Mouse (Mus musculus) midbrain, embryonic 11.5 days (tissue): Measurements from ENCODE around the gene Dhx8. TPM values are rescaled to one million over a fixed set of nuclear protein-coding genes. Genes with fewer than 3 reads are reported as not detected.

Source experiments
- ATAC-seq: fragments of 200-750 bp; cut with Nextera tagmentation; 2 replicates; pipeline ENCODE4 v1.8.0; 2017; ENCODE audit warnings: moderate TSS enrichment, moderate library complexity; ENCODE audit not compliant: low FRiP score
- DNase-seq: peaks from one replicate; pipeline ENCODE4 v3.0.0; 2015; ENCODE audit warnings: low spot score; ENCODE audit errors: missing footprints
- H3K27ac ChIP-seq: fragments of 300-500 bp; sonication (generic); 2 replicates; pipeline ENCODE4 v1.5.1; 2014; ENCODE audit warnings: low read depth, low read length
- H3K27me3 ChIP-seq: fragments of 300-500 bp; sonication (generic); 2 replicates; pipeline ENCODE4 v1.6.1; 2014; ENCODE audit warnings: mild to moderate bottlenecking, low read length, moderate library complexity, mixed read lengths; ENCODE audit not compliant: control insufficient read depth, insufficient read depth
- H3K36me3 ChIP-seq: fragments of 300-500 bp; sonication (generic); 2 replicates; pipeline ENCODE4 v1.6.1; 2014; ENCODE audit warnings: mild to moderate bottlenecking, low read length, moderate library complexity, mixed read lengths; ENCODE audit not compliant: control insufficient read depth, insufficient read depth
- H3K4me1 ChIP-seq: fragments of 300-500 bp; sonication (generic); 2 replicates; pipeline ENCODE4 v1.6.1; 2014; ENCODE audit warnings: low read length; ENCODE audit not compliant: control insufficient read depth, insufficient read depth
- H3K4me2 ChIP-seq: fragments of 300-500 bp; sonication (generic); 2 replicates; pipeline ENCODE4 v1.6.1; 2014; ENCODE audit warnings: mild to moderate bottlenecking, moderate library complexity
- H3K4me3 ChIP-seq: fragments of 300-500 bp; sonication (generic); 2 replicates; pipeline ENCODE4 v1.5.1; 2014; ENCODE audit warnings: low read depth, low read length
- H3K9ac ChIP-seq: fragments of 300-500 bp; sonication (generic); 2 replicates; pipeline ENCODE4 v1.6.1; 2014; ENCODE audit warnings: low read length
- H3K9me3 ChIP-seq: fragments of 300-500 bp; sonication (generic); 2 replicates; pipeline ENCODE4 v1.6.1; 2016; ENCODE audit warnings: low read length; ENCODE audit not compliant: control insufficient read depth
- WGBS: fragments of 180-500 bp; shearing (Covaris S2); extraction: QIAGEN DNeasy Blood & Tissue Kit; methylation state at CpG from one replicate; pipeline ENCODE4 v1.1.7; 2014; 5-methylcytosine and 5-hydroxymethylcytosine counted together
- polyA plus RNA-seq: library from polyadenylated mRNA; unstranded; fragments of >200 nt; fragmentation: Nextera tagmentation; extraction: Ambion mirVana; gene quantifications from 2 replicates; pipeline ENCODE4 v1.2.1, GENCODE M21; 2014

Gene Dhx8
- polyA plus RNA-seq, 1 experiment from 2014 or later: 39.2 TPM

DNA sequence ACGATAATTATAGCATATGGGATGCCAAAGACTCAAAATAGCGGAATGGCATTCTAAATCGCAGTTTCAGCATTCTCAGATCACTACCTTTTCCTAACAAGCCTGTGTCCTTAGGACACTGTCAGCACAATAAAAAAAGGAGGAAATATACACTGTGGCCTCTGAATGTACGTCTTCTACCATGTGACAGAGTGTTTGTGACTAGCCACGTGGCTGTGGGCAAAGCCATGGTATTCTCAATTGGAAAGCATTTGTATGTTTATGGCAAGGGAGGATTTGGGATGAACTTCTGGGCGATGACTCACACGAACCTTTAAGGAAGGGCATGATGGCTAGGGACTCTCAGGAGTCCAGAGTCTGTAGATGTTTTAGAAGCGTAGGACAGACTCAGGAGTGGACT, 7.7 kb upstream of the Dhx8 start:
- ATAC-seq: no peak
- WGBS: 87% methylated on average over 8 of the region's 8 CpGs
- peak; percentile 26 for DNase-seq
- H3K27me3 ChIP-seq: no peaks in the 10 kb centered on the region
- no peak overlapping the region for H3K27ac ChIP-seq
- H3K9me3 ChIP-seq: no peaks in the 10 kb centered on the region
- no peak overlapping the region for H3K4me3 ChIP-seq
- H3K36me3 ChIP-seq: no peaks in the 10 kb centered on the region
- H3K9ac ChIP-seq: no peak overlapping the region
- peaks cover 2% of the 10 kb centered on the region; the same call in 1 of the 2 replicates for H3K4me1 ChIP-seq
- no peak overlapping the region for H3K4me2 ChIP-seq

DNA sequence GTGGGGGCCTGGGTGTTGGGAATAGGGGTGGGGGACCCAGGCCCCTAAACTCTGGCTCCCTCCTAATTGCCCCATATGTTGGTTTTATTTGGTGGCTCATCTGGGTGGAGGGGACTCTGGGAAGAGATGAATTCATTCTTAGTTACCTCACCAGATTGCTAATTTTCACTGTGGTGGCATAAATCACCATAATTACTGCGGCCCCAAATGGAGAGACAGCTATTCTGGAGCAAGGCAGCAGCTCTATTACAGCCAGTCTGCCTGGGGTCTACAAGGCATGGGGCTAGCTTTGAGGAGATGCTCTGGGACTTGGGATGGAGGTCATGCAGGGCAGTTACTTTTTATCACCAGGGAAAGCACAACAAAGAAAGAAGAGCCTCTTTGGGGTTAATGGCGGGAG, 6.0 kb upstream of the Dhx8 start:
- Histone ChIP-seq H3K4me3 (no peak overlapping the region), H3K27ac (no peak overlapping the region), H3K9me3 (no peaks in the 10 kb centered on the region), H3K27me3 (no peaks in the 10 kb centered on the region), H3K9ac (no peak overlapping the region), H3K4me2 (no peak overlapping the region), H3K36me3 (no peaks in the 10 kb centered on the region), H3K4me1 (peaks cover 2% of the 10 kb centered on the region; the same call in 1 of the 2 replicates)
- ATAC-seq: no peak
- WGBS: 53% methylated on average over 2 of the region's 2 CpGs
- no peak for DNase-seq

DNA sequence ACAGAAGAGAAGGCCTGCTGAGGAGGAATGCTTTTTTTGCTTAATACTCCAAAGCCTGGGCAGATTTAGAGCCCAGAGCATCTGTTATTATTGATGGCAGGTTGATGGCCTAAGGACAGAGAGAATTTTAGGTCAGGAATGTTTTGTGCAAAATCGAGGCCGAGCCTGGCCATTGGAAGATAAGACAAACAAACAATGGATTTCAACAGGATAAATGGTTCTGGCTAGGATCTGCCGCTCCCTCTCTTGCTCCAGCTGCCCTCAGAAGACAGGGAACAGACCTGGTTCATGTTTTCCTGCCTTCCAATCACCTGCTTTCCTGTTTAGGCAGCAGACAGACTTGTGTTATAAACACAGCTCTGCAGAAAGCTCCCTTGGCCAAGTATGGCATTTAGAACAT, 3.4 kb upstream of the Dhx8 start:
- DNase-seq (no peak), ATAC-seq (no peak)
- Histone ChIP-seq H3K9me3 (no peaks in the 10 kb centered on the region), H3K27me3 (no peaks in the 10 kb centered on the region), H3K4me2 (no peak overlapping the region), H3K9ac (no peak overlapping the region), H3K4me3 (no peak overlapping the region), H3K4me1 (peaks cover 7% of the 10 kb centered on the region), H3K27ac (no peak overlapping the region), H3K36me3 (no peaks in the 10 kb centered on the region)
- WGBS: 73% methylated on average over 3 of the region's 3 CpGs

DNA sequence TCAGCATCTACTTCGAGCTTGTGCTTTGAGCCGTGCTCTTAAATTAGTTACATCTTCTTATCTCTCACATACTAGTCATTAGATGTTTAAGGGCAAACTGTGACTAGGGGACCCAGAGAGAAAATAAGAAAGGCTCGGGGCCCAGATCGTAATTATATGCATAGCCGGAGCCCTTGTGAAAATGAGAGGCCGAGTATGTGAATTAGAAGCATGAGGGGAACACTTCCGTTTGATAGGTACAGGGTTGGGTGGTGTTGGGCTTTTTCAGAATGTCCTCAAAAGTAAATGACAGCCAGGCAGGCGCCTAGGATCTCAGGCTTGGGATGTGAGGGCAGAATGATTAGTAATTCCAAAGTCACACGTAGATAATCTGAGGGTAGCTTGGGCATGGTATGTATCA, 877 bp downstream of the Dhx8 start:
- peak overlapping the region; percentile 66 for H3K9ac ChIP-seq
- WGBS: 41% methylated on average over 9 of the region's 9 CpGs
- peak; percentile 82 for DNase-seq
- H3K4me3 ChIP-seq: peak overlapping the region; percentile 49
- H3K27me3 ChIP-seq: no peaks in the 10 kb centered on the region
- H3K36me3 ChIP-seq: peaks cover 11% of the 10 kb centered on the region
- ATAC-seq: no peak
- H3K27ac ChIP-seq: no peak overlapping the region
- no peaks in the 10 kb centered on the region for H3K9me3 ChIP-seq
- peak overlapping the region; percentile 62 for H3K4me2 ChIP-seq
- peaks cover 5% of the 10 kb centered on the region for H3K4me1 ChIP-seq

DNA sequence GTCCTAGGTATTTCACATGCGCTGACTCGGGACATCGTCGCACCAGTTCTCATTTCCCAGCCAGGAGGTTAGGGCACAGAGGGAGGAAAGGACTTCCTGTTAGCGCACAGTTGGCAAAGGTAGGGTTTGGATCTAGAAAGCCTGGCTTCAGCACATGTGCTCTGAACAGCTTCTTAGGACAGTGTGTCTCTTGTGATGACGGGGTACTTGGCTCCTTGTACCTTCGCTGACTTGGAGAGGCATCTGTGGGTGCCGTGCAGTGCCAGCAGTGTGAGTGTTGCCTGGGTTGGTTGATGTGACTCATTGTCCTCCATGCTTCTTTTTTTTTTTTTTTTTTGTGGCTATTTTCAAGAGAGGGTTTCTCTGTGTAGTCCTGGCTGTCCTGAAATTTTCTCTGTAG, 23.9 kb downstream of the Dhx8 start:
- ATAC-seq (no peak), DNase-seq (no peak)
- H3K27ac ChIP-seq: no peak overlapping the region
- no peak overlapping the region for H3K4me3 ChIP-seq
- no peaks in the 10 kb centered on the region for H3K27me3 ChIP-seq
- WGBS: 96% methylated on average over 8 of the region's 8 CpGs
- no peaks in the 10 kb centered on the region for H3K9me3 ChIP-seq
- no peak overlapping the region for H3K4me2 ChIP-seq
- peaks cover 34% of the 10 kb centered on the region for H3K36me3 ChIP-seq
- H3K4me1 ChIP-seq: no peaks in the 10 kb centered on the region
- H3K9ac ChIP-seq: no peak overlapping the region

DNA sequence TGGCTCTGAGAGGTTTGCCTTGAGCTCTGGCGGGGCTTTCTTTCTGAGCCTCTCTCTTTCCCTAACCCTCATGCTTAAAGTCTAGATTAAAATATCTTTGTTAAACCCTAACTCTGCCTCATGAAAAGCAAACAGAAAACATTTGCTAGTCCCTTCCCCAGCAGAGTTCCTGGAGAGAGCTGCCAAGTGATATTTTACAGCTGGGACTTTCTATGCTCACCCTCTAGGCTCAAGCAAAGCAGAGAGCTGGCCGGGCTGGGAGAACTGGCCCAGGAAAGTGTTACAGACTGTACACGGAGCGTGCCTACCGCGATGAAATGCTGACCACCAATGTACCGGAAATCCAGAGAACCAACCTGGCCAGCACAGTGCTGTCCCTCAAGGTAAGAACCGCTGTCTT, 24.6 kb downstream of the Dhx8 start:
- WGBS: 93% methylated on average over 8 of the region's 8 CpGs
- H3K4me3 ChIP-seq: no peak overlapping the region
- H3K27me3 ChIP-seq: no peaks in the 10 kb centered on the region
- no peak overlapping the region for H3K27ac ChIP-seq
- no peaks in the 10 kb centered on the region for H3K9me3 ChIP-seq
- ATAC-seq (no peak), DNase-seq (no peak)
- no peaks in the 10 kb centered on the region for H3K4me1 ChIP-seq
- no peak overlapping the region for H3K4me2 ChIP-seq
- peaks cover 37% of the 10 kb centered on the region for H3K36me3 ChIP-seq
- no peak overlapping the region for H3K9ac ChIP-seq

DNA sequence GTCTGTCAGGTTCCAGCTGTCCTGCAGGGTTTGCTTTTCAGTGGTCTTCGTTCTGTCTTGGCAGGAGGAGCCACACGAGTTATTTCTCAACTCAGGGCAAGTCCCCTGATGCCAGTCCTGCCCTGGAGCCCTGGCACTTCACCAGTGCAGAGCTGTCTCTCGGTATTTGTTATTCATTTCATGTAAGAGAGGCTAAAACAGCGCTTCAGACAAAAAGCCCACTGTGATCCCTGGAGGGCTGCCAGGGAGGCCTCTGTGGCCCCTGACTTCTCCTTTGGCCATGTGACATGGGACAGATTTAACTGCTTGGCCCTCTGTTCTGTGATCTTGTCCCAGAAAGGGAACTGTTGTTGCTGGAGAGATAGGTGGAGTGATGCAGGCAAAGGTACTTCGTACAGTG, 25.7 kb downstream of the Dhx8 start:
- H3K4me2 ChIP-seq: no peak overlapping the region
- no peak for ATAC-seq
- peaks cover 33% of the 10 kb centered on the region for H3K36me3 ChIP-seq
- no peak overlapping the region for H3K4me3 ChIP-seq
- no peaks in the 10 kb centered on the region for H3K9me3 ChIP-seq
- H3K27ac ChIP-seq: no peak overlapping the region
- H3K4me1 ChIP-seq: no peaks in the 10 kb centered on the region
- H3K9ac ChIP-seq: no peak overlapping the region
- WGBS: 86% methylated on average over 5 of the region's 5 CpGs
- H3K27me3 ChIP-seq: no peaks in the 10 kb centered on the region
- DNase-seq: no peak

DNA sequence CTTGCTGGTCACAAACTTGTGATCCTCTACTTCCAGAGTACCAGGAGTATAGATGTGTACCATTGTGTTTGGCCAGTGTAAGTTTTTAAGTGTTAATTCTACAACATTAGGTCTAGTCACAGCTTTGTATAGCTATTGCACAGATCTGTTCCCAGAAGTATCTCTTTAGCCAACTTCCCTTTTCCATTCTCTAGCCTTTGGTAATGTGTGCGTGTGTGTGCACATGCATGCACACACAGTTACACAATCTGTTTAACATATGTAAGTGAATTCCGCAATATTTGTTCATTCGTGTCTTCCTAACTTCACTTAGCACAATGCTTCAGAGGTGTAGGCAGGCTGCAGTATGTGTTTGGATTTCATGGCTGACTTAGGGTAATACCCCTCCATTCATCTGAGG, 26.8 kb downstream of the Dhx8 start:
- peaks cover 36% of the 10 kb centered on the region for H3K36me3 ChIP-seq
- no peak for ATAC-seq
- no peak for DNase-seq
- H3K27ac ChIP-seq: no peak overlapping the region
- 98% methylated on average over 3 of the region's 3 CpGs for WGBS
- H3K4me1 ChIP-seq: no peaks in the 10 kb centered on the region
- H3K9me3 ChIP-seq: no peaks in the 10 kb centered on the region
- no peak overlapping the region for H3K9ac ChIP-seq
- H3K4me2 ChIP-seq: no peak overlapping the region
- no peak overlapping the region for H3K4me3 ChIP-seq
- no peaks in the 10 kb centered on the region for H3K27me3 ChIP-seq

DNA sequence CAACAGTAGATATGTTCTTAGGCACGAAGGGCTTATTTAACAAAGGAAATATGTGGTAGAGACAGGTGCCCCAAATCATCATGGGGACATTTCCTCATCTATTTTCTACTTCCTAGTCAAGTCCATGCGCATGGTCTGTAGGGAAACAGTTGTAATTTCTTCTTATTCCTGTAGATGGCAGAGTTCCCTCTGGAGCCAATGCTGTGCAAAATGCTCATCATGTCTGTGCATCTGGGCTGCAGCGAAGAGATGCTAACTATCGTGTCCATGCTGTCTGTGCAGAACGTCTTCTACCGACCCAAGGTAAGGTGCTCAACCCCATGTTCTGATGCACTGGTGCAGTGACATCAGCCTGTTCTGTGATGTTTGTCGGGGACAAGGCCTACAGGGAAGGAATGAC, 31.0 kb downstream of the Dhx8 start:
- Histone ChIP-seq H3K4me1 (no peaks in the 10 kb centered on the region), H3K4me2 (no peak overlapping the region), H3K27ac (no peak overlapping the region), H3K9me3 (no peaks in the 10 kb centered on the region), H3K36me3 (peaks cover 27% of the 10 kb centered on the region), H3K27me3 (no peaks in the 10 kb centered on the region), H3K4me3 (no peak overlapping the region), H3K9ac (no peak overlapping the region)
- WGBS: 64% methylated on average over 7 of the region's 7 CpGs
- DNase-seq: peak; percentile 92
- ATAC-seq: no peak

DNA sequence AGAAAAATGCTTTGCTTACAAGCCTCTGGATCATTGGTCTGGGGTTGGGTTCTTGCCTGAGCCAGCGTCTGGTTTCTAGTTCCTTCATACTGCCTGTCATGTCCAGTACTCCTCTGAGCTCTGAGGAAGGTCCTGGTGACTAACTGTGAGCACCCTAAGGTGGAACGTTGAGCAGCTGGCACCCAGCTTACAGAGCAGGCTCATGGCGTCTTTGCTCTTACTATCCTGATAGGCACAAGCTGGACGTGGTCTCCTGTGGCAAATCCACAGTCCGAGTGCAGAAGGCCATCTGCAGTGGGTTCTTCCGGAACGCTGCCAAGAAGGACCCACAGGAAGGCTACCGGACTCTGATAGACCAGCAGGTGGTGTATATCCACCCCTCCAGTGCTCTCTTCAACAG, 31.8 kb downstream of the Dhx8 start:
- ATAC-seq (no peak), DNase-seq (peak; percentile 70)
- H3K9ac ChIP-seq: no peak overlapping the region
- H3K27ac ChIP-seq: no peak overlapping the region
- H3K27me3 ChIP-seq: no peaks in the 10 kb centered on the region
- no peaks in the 10 kb centered on the region for H3K4me1 ChIP-seq
- peaks cover 23% of the 10 kb centered on the region for H3K36me3 ChIP-seq
- H3K4me3 ChIP-seq: no peak overlapping the region
- H3K9me3 ChIP-seq: no peaks in the 10 kb centered on the region
- H3K4me2 ChIP-seq: no peak overlapping the region
- WGBS: 90% methylated on average over 8 of the region's 8 CpGs
